Comparison of ENCODE assay signal across 17 mouse cellular contexts in the genomic region with DNA sequence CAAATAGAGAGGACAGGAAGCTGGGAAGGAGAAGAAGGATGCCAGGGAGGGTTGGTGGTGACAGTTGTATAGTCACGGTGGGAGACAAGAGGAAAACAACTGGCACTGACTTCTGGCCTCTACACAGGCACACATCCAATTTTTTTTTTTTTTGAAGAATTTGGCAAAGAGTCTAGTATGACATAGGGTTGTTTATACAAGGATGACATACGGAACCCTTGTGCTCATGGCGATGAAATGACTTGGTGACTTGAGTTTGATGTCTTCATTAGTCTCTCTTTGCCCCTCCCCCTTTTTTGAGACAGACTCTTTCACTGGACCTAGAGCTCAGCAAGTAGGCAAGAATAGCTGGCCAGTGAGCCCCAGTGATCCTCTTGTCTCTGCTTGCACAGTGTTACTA.
"Had no signal": no experiment of that assay in that cellular context is flagged by ENCODE, and none has a peak within 500 bp of the region (broad histone marks: within the 10 kb centered on the region; RNA-seq: fewer than 3 reads in every experiment).

No protein-coding gene starts in this region.

- H3K36me3 ChIP-seq: lung, embryonic 15.5 days; midbrain, embryonic 10.5 days; midbrain, embryonic 12.5 days; midbrain, embryonic 15.5 days; neural tube, embryonic 13.5 days; neural tube, embryonic 15.5 days; stomach, embryonic 15.5 days had no signal

- H3K27ac ChIP-seq: liver, embryonic 14.5 days; lung, embryonic 15.5 days; midbrain, embryonic 10.5 days; midbrain, embryonic 12.5 days; midbrain, embryonic 15.5 days; neural tube, embryonic 13.5 days; neural tube, embryonic 15.5 days; stomach, embryonic 15.5 days; stomach, postnatal 0 days had no signal

- H3K9me3 ChIP-seq: lung, embryonic 15.5 days; midbrain, embryonic 10.5 days; midbrain, embryonic 12.5 days; midbrain, embryonic 15.5 days; neural tube, embryonic 13.5 days; neural tube, embryonic 15.5 days; stomach, embryonic 15.5 days had no signal

- H3K9ac ChIP-seq: liver, embryonic 14.5 days; lung, embryonic 15.5 days; midbrain, embryonic 12.5 days; midbrain, embryonic 15.5 days; neural tube, embryonic 13.5 days; neural tube, embryonic 15.5 days; stomach, embryonic 15.5 days had no signal

- DNase-seq: lung, adult 18-20 months; lung, postnatal 14 days; lung, postnatal 4 days; right cerebral cortex, postnatal 14 days; thymus, adult 2 months; thymus, postnatal 25 days; thymus, postnatal 4 days had no signal

- H3K4me2 ChIP-seq: lung, embryonic 15.5 days; midbrain, embryonic 12.5 days; midbrain, embryonic 15.5 days; neural tube, embryonic 13.5 days; neural tube, embryonic 15.5 days; stomach, embryonic 15.5 days had no signal

- H3K27me3 ChIP-seq: lung, embryonic 15.5 days; midbrain, embryonic 12.5 days; midbrain, embryonic 15.5 days; neural tube, embryonic 13.5 days; neural tube, embryonic 15.5 days; stomach, embryonic 15.5 days had no signal

- ATAC-seq: midbrain, embryonic 15.5 days had no signal

- H3K4me3 ChIP-seq: lung, embryonic 15.5 days; midbrain, embryonic 10.5 days; midbrain, embryonic 12.5 days; midbrain, embryonic 15.5 days; myocyte; neural tube, embryonic 13.5 days; neural tube, embryonic 15.5 days; stomach, embryonic 15.5 days had no signal

- H3K4me1 ChIP-seq: lung, embryonic 15.5 days; midbrain, embryonic 12.5 days; neural tube, embryonic 13.5 days; neural tube, embryonic 15.5 days; stomach, embryonic 15.5 days had no signal
